Mouse (Mus musculus) MEL (cell line): ENCODE data around the gene Prkg2.

Experiments used
- CTCF ChIP-seq, 3 experiments: IDR thresholded peaks in 2 of 3; conservative IDR thresholded peaks in 1 of 3; 2 replicates each; pipeline ENCODE4 v1.5.1; 2011 to 2012; ENCODE audit warnings: low read length in 3 of 3, low read depth in 2 of 3, mild to moderate bottlenecking in 2 of 3, improper control_type of control experiment in 1 of 3, inconsistent platforms in 1 of 3, mixed read lengths in 1 of 3, moderate library complexity in 1 of 3; ENCODE audit not compliant: control insufficient read depth in 1 of 3, insufficient read depth in 1 of 3, poor library complexity in 1 of 3, severe bottlenecking in 1 of 3
- E2F4 ChIP-seq: IDR thresholded peaks from 2 replicates; pipeline ENCODE4 v1.6.1; 2011; ENCODE audit warnings: low read depth, low read length, improper control_type of control experiment, borderline replicate concordance
- MAX ChIP-seq: IDR thresholded peaks from 2 replicates; pipeline ENCODE4 v1.6.1; 2011; ENCODE audit warnings: low read length, improper control_type of control experiment
- MYC ChIP-seq: IDR thresholded peaks from 2 replicates; pipeline ENCODE4 v1.6.1; 2011; ENCODE audit warnings: low read depth, mild to moderate bottlenecking, low read length, improper control_type of control experiment, moderate library complexity
- POLR2A ChIP-seq, 2 experiments: IDR thresholded peaks; 2 replicates each; pipeline ENCODE4 v1.6.1; 2011 to 2012; ENCODE audit warnings: low read length in 2 of 2, mild to moderate bottlenecking in 2 of 2, control low read depth in 1 of 2, improper control_type of control experiment in 1 of 2, low read depth in 1 of 2, moderate library complexity in 1 of 2; ENCODE audit not compliant: control insufficient read depth in 1 of 2, insufficient read depth in 1 of 2, poor library complexity in 1 of 2
- TCF12 ChIP-seq: IDR thresholded peaks from 2 replicates; pipeline ENCODE4 v1.6.1; 2014; ENCODE audit warnings: low read depth, mild to moderate bottlenecking, inconsistent platforms, low read length, improper control_type of control experiment, moderate library complexity
- USF2 ChIP-seq, 2 experiments: IDR thresholded peaks; 2 replicates each; pipeline ENCODE4 v1.6.1; 2011 to 2012; ENCODE audit warnings: improper control_type of control experiment in 2 of 2, low read length in 2 of 2, borderline replicate concordance in 1 of 2, inconsistent platforms in 1 of 2, low read depth in 1 of 2, mild to moderate bottlenecking in 1 of 2; ENCODE audit not compliant: insufficient read depth in 1 of 2
- ZNF384 ChIP-seq: IDR thresholded peaks from 2 replicates; pipeline ENCODE4 v1.6.1; 2012; ENCODE audit warnings: low read depth, mild to moderate bottlenecking, inconsistent platforms, low read length, improper control_type of control experiment

- TF ChIP-seq POLR2A (IDR thresholded peaks at IDR 0.05; ENCODE audit: control insufficient read depth in 1 of 2, insufficient read depth in 1 of 2, low read depth in 1 of 2, low read length in 2 of 2, poor library complexity in 1 of 2) (no peak), MYC (no peak), MAX (no peak), CTCF (IDR thresholded peaks at IDR 0.05 in 2 of 3, conservative IDR thresholded peaks at IDR 0.05 in 1 of 3; ENCODE audit: control insufficient read depth in 1 of 3, insufficient read depth in 1 of 3, low read depth in 2 of 3, low read length in 3 of 3, poor library complexity in 1 of 3, severe bottlenecking in 1 of 3) (no peak), TCF12 (no peak), ZNF384 (no peak), E2F4 (no peak), USF2 (IDR thresholded peaks at IDR 0.05; ENCODE audit: borderline replicate concordance in 1 of 2, insufficient read depth in 1 of 2, low read depth in 1 of 2, low read length in 2 of 2) (no peak)
Measured at GRCm38 (mm10) chr5:98962472-98962871, 74.7 kb downstream of the Prkg2 start.
